Mouse (Mus musculus) kidney, postnatal 0 days (tissue): ENCODE measurements around the gene 1700019D03Rik. TPM values are rescaled to one million over a fixed set of nuclear protein-coding genes. Genes with fewer than 3 reads are reported as not detected.

Source experiments
- ATAC-seq: fragments of 200-750 bp; cut with Nextera tagmentation; replicated peaks from 2 replicates; pipeline ENCODE4 v1.8.0; 2017; ENCODE audit warnings: low read depth, moderate number of reproducible peaks, moderate TSS enrichment, moderate library complexity; ENCODE audit not compliant: low FRiP score
- DNase-seq: peaks from one replicate; pipeline ENCODE4 v3.0.0-alpha.2; 2016; ENCODE audit warnings: low spot score
- H3K27ac ChIP-seq: fragments of 300-500 bp; sonication (generic); 2 replicates; pipeline ENCODE4 v1.5.1; 2014; ENCODE audit warnings: mild to moderate bottlenecking
- H3K27me3 ChIP-seq: fragments of 300-500 bp; sonication (generic); 2 replicates; pipeline ENCODE4 v1.6.1; 2014; ENCODE audit warnings: low read length, mixed read lengths; ENCODE audit not compliant: insufficient read depth
- H3K36me3 ChIP-seq: fragments of 300-500 bp; sonication (generic); 2 replicates; pipeline ENCODE4 v1.6.1; 2014; ENCODE audit warnings: low read length, mixed read lengths; ENCODE audit not compliant: insufficient read depth
- H3K4me1 ChIP-seq: fragments of 300-500 bp; sonication (generic); replicated peaks from 2 replicates; pipeline ENCODE4 v1.6.1; 2014; ENCODE audit warnings: antibody characterized with exemption, low read length, mixed read lengths; ENCODE audit not compliant: insufficient read depth
- H3K4me2 ChIP-seq: fragments of 300-500 bp; sonication (generic); 2 replicates; pipeline ENCODE4 v1.6.1; 2014; ENCODE audit warnings: mild to moderate bottlenecking, low read length, moderate library complexity, mixed read lengths
- H3K4me3 ChIP-seq: fragments of 300-500 bp; sonication (generic); replicated peaks from 2 replicates; pipeline ENCODE4 v1.5.1; 2014; ENCODE audit warnings: low read depth, low read length
- H3K9ac ChIP-seq: fragments of 300-500 bp; sonication (generic); 2 replicates; pipeline ENCODE4 v1.6.1; 2014; ENCODE audit warnings: low read depth, low read length
- H3K9me3 ChIP-seq: fragments of 300-500 bp; sonication (generic); replicated peaks from 2 replicates; pipeline ENCODE4 v1.6.1; 2016; ENCODE audit warnings: low read length, inconsistent platforms, mixed read lengths
- CTCF ChIP-seq: IDR thresholded peaks from 2 replicates; pipeline ENCODE4 v1.5.1; 2016; ENCODE audit warnings: antibody characterized with exemption, low read depth, mild to moderate bottlenecking, moderate library complexity
- WGBS: fragments of 180-500 bp; shearing (Covaris S2); extraction: QIAGEN DNeasy Blood & Tissue Kit; methylation state at CpG from one replicate; pipeline ENCODE4 v1.1.7; 2014; 5-methylcytosine and 5-hydroxymethylcytosine counted together
- polyA plus RNA-seq: library from polyadenylated mRNA; unstranded; fragments of >200 nt; fragmentation: Nextera tagmentation; extraction: Ambion mirVana; gene quantifications from 2 replicates; pipeline ENCODE4 v1.2.1, GENCODE M21; 2015

The 1700019D03Rik gene
- 8.1 and 10.2 TPM in 2 replicates for polyA plus RNA-seq

GRCm38 (mm10) chr1:53020079-53020478 is at the start of gene 1700019D03Rik:
Gene 1700019D03Rik (minus strand): TSS chr1:53020179.
- ATAC-seq (no peak), DNase-seq (no peak)
- H3K9ac ChIP-seq = no peak within 1 kb of the TSS
- H3K9me3 ChIP-seq = no peaks in the 10 kb centered on the region
- H3K27ac ChIP-seq = no peak within 1 kb of the TSS
- no peaks in the 10 kb centered on the region for H3K4me1 ChIP-seq
- no peaks in the 10 kb centered on the region for H3K36me3 ChIP-seq
- no peaks in the 10 kb centered on the region for H3K27me3 ChIP-seq
- H3K4me2 ChIP-seq = no peak within 1 kb of the TSS
- H3K4me3 ChIP-seq = no peak within 1 kb of the TSS
- TF ChIP-seq CTCF = no peak
- 51% methylated on average over 5 of the region's 5 CpGs for WGBS

GRCm38 (mm10) chr1:53063921-53064320 is 43.9 kb upstream of the 1700019D03Rik start:
- H3K9me3 ChIP-seq = no peaks in the 10 kb centered on the region
- 70% methylated on average over 4 of the region's 4 CpGs for WGBS
- no peak for DNase-seq
- 0 out of 2 replicates have a peak, but pooled peaks cover 5% of the 10 kb centered on the region for H3K4me1 ChIP-seq
- H3K27me3 ChIP-seq = no peaks in the 10 kb centered on the region
- no peak for TF ChIP-seq CTCF
- no peak overlapping the region for H3K4me3 ChIP-seq
- no peak for ATAC-seq
- H3K4me2 ChIP-seq = no peak overlapping the region
- H3K27ac ChIP-seq = no peak overlapping the region
- H3K9ac ChIP-seq = no peak overlapping the region
- no peaks in the 10 kb centered on the region for H3K36me3 ChIP-seq

GRCm38 (mm10) chr1:53061871-53062608 is 42.1 kb upstream of the 1700019D03Rik start:
- Histone ChIP-seq H3K36me3 (no peaks in the 10 kb centered on the region), H3K27ac (no peak overlapping the region), H3K27me3 (no peaks in the 10 kb centered on the region), H3K4me2 (peak overlapping the region; percentile 26; the same call in 1 of the 2 replicates), H3K4me1 (0 out of 2 replicates have a peak, but pooled peaks cover 5% of the 10 kb centered on the region), H3K9me3 (no peaks in the 10 kb centered on the region), H3K9ac (0 out of 2 replicates have a peak overlapping the region, but pooled peaks have one; percentile 6), H3K4me3 (no peak overlapping the region)
- 72% methylated on average over 13 of the region's 13 CpGs for WGBS
- ATAC-seq (no peak), DNase-seq (no peak)
- no peak for TF ChIP-seq CTCF

- Histone ChIP-seq H3K27me3 (no peaks in the 10 kb centered on the region), H3K9ac (0 out of 2 replicates have a peak within 1 kb of the TSS, but pooled peaks have one; percentile 6), H3K36me3 (no peaks in the 10 kb centered on the region), H3K4me1 (0 out of 2 replicates have a peak, but pooled peaks cover 5% of the 10 kb centered on the region), H3K4me3 (no peak within 1 kb of the TSS), H3K27ac (no peak within 1 kb of the TSS), H3K4me2 (peak within 1 kb of the TSS; percentile 26; the same call in 1 of the 2 replicates), H3K9me3 (no peaks in the 10 kb centered on the region)
- 48% methylated on average over 6 of the region's 6 CpGs for WGBS
- ATAC-seq (no peak), DNase-seq (no peak)
- TF ChIP-seq CTCF = no peak
Measured at GRCm38 (mm10) chr1:53061340-53061739, 41.4 kb upstream of the 1700019D03Rik start, which contains the start of gene Mstn. Gene Mstn (plus strand): TSS chr1:53061640.

- 55% methylated on average over 8 of the region's 8 CpGs for WGBS
- no peak overlapping the region for H3K9ac ChIP-seq
- no peak overlapping the region for H3K4me3 ChIP-seq
- TF ChIP-seq CTCF = no peak
- H3K4me1 ChIP-seq = 0 out of 2 replicates have a peak, but pooled peaks cover 5% of the 10 kb centered on the region
- no peak overlapping the region for H3K4me2 ChIP-seq
- H3K27me3 ChIP-seq = no peaks in the 10 kb centered on the region
- DNase-seq (no peak), ATAC-seq (no peak)
- no peaks in the 10 kb centered on the region for H3K9me3 ChIP-seq
- no peaks in the 10 kb centered on the region for H3K36me3 ChIP-seq
- H3K27ac ChIP-seq = no peak overlapping the region
Measured at GRCm38 (mm10) chr1:53060499-53060898, 40.5 kb upstream of the 1700019D03Rik start.

- Histone ChIP-seq H3K9me3 (no peaks in the 10 kb centered on the region), H3K4me1 (0 out of 2 replicates have a peak, but pooled peaks cover 5% of the 10 kb centered on the region), H3K4me3 (no peak overlapping the region), H3K36me3 (no peaks in the 10 kb centered on the region), H3K27me3 (no peaks in the 10 kb centered on the region), H3K27ac (no peak overlapping the region), H3K4me2 (no peak overlapping the region), H3K9ac (no peak overlapping the region)
- no peak for TF ChIP-seq CTCF
- WGBS = 68% methylated on average over 5 of the region's 5 CpGs
- DNase-seq (no peak), ATAC-seq (no peak)
Measured at GRCm38 (mm10) chr1:53059106-53059505, 39.1 kb upstream of the 1700019D03Rik start.
